In the genomic region with DNA sequence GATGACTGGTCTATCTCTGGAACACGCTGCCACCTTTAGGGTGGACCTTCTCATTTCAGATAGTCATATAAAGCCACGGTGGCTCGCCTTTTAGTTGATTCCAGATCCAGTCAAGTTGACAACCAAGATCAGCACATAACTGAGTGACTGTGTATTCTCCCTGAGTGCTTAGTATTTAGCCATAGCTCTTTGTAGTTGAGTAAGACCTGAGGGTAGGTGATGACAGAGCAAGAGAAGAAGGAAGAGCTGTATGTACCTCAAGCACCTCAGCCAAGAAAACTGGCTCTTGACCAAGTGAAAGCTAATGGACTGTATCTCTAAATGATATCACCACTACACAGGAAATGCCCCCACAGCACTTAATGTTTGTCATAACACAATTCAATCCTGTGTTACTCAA, we compare ENCODE assay signal across 32 mouse cellular contexts.
"Had no signal": no experiment of that assay in that cellular context is flagged by ENCODE, and none has a peak within 500 bp of the region (broad histone marks: within the 10 kb centered on the region; RNA-seq: fewer than 3 reads in every experiment).

No protein-coding gene starts in this region.

- H3K9me3 ChIP-seq: limb, embryonic 10.5 days; limb, embryonic 12.5 days; limb, embryonic 13.5 days; limb, embryonic 15.5 days; liver, embryonic 12.5 days; liver, embryonic 13.5 days; liver, embryonic 15.5 days; lung, embryonic 15.5 days; midbrain, embryonic 12.5 days; midbrain, embryonic 15.5 days; neural tube, embryonic 12.5 days had no signal

- H3K4me1 ChIP-seq: liver, embryonic 12.5 days; liver, embryonic 13.5 days; liver, embryonic 15.5 days; lung, embryonic 15.5 days; megakaryocyte, embryonic 14.5 days; midbrain, embryonic 15.5 days had no signal

- H3K27me3 ChIP-seq: limb, embryonic 12.5 days; limb, embryonic 13.5 days; limb, embryonic 15.5 days; liver, embryonic 12.5 days; liver, embryonic 13.5 days; liver, embryonic 15.5 days; lung, embryonic 15.5 days; megakaryocyte, embryonic 14.5 days; midbrain, embryonic 12.5 days; midbrain, embryonic 13.5 days; midbrain, embryonic 15.5 days; neural tube, embryonic 12.5 days had no signal

- H3K9ac ChIP-seq: limb, embryonic 12.5 days; limb, embryonic 13.5 days; limb, embryonic 15.5 days; liver, embryonic 12.5 days; liver, embryonic 13.5 days; liver, embryonic 14.5 days; liver, embryonic 15.5 days; liver, postnatal 0 days; lung, embryonic 14.5 days; lung, embryonic 15.5 days; midbrain, embryonic 12.5 days; midbrain, embryonic 13.5 days; midbrain, embryonic 15.5 days; neural tube, embryonic 12.5 days had no signal

- DNase-seq: left cerebral cortex, postnatal 4 days; liver; liver, embryonic 13.5 days; liver, postnatal 0 days; lung, adult 18-20 months; lung, adult 2 months; lung, embryonic 14.5 days; lung, postnatal 10 days; lung, postnatal 14 days; lung, postnatal 36 days; lung, postnatal 4 days; midbrain, embryonic 14.5 days had no signal

- H3K27ac ChIP-seq: left cerebral cortex, adult 2 months; limb, embryonic 10.5 days; limb, embryonic 12.5 days; limb, embryonic 13.5 days; limb, embryonic 15.5 days; liver, embryonic 12.5 days; liver, embryonic 13.5 days; liver, embryonic 14.5 days; liver, embryonic 15.5 days; lung, embryonic 15.5 days; macrophage; midbrain, embryonic 10.5 days; midbrain, embryonic 12.5 days; midbrain, embryonic 13.5 days; midbrain, embryonic 15.5 days; neural tube, embryonic 12.5 days had no signal

- H3K36me3 ChIP-seq: limb, embryonic 10.5 days; limb, embryonic 12.5 days; limb, embryonic 13.5 days; limb, embryonic 15.5 days; liver, embryonic 12.5 days; liver, embryonic 13.5 days; liver, embryonic 15.5 days; lung, embryonic 15.5 days; midbrain, embryonic 10.5 days; midbrain, embryonic 12.5 days; midbrain, embryonic 13.5 days; midbrain, embryonic 15.5 days; neural tube, embryonic 12.5 days had no signal

- H3K4me3 ChIP-seq: left cerebral cortex, adult 2 months; limb, embryonic 10.5 days; limb, embryonic 12.5 days; limb, embryonic 13.5 days; limb, embryonic 15.5 days; liver, embryonic 12.5 days; liver, embryonic 13.5 days; liver, embryonic 15.5 days; lung, embryonic 15.5 days; megakaryocyte, embryonic 14.5 days; midbrain, embryonic 10.5 days; midbrain, embryonic 12.5 days; midbrain, embryonic 13.5 days; midbrain, embryonic 15.5 days; myocyte; neural tube, embryonic 12.5 days had no signal

- ATAC-seq: liver, embryonic 12.5 days; liver, postnatal 0 days; lung, postnatal 0 days; midbrain, embryonic 13.5 days; midbrain, embryonic 15.5 days; midbrain, embryonic 16.5 days had no signal

- H3K4me2 ChIP-seq: limb, embryonic 12.5 days; limb, embryonic 13.5 days; limb, embryonic 15.5 days; liver, embryonic 11.5 days; liver, embryonic 12.5 days; liver, embryonic 13.5 days; liver, embryonic 15.5 days; lung, embryonic 14.5 days; lung, embryonic 15.5 days; midbrain, embryonic 12.5 days; midbrain, embryonic 13.5 days; midbrain, embryonic 15.5 days; neural tube, embryonic 12.5 days had no signal
